Mouse (Mus musculus): ENCODE results near the gene Nol4l.
"Not testable (repeated sequence)": the region's sequence is repeated elsewhere in the genome, so short reads cannot be mapped to it uniquely, and the experiment has no call there.

The Nol4l gene

DNA sequence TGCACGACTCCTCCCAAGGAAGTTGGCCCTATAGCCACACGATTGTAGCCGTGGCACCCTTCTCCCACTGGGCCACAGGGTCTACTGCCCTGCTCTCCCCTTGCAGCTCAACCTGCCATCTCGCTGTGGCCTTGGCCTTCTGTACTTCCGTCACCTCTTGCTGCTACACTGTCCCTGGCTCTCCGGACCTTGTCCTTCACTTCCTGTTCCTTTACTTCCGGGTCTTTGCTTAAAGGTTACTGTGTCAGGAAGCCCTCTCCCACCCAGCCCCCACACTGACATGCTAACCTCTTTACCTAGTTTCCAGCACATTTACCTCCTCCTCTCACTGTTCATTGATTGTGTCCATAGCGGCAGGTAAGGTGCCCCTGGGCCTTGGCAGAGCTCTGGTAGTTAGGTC lies 105.2 kb downstream of the Nol4l start:
- in situ Hi-C loops (cut with MboI, MseI): no loop called here

DNA sequence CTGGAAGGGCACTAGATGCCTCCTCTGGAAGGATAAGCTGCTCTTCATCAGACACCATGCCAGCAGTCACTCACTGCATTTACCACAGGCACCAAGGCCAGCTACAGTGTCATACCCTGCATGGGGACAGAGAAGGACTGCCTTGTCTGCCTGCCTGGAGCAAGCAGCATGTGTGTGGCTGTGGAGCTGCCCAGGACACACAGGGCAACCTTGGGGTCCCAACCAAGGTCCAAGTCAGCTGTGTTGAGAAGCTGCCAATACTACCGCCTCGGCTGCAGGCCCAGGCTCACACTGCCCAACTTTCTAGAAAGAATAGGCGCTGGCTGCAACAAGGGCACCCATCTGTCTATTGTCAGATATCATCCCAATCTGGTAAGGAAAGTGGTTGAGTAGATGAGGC lies 106.7 kb downstream of the Nol4l start:
- in situ Hi-C loops (cut with MboI, MseI): no loop called here

GRCm38 (mm10) chr2:153422051-153422450 lies 107.7 kb downstream of the Nol4l start:
- in situ Hi-C loops (cut with MboI, MseI): no loop called here

DNA sequence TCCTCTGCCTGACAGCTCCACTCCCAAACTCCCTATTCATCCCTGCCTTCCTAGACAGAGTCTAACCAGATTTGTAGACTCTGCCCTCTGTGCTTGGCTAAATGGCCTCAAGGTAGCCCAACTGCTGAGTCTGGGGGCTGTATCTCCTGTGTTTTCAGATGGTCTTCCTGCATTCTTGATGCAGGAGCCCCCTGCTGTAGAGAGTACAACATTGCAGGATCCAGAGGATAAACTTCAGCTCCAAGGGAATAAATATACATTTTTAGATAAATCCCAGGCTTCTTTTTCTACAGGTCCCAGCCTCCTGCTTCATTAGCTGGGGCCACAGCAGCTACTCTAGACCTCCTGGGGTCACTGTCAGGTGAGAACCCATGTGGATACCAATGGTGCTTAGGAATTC lies 108.5 kb downstream of the Nol4l start:
- in situ Hi-C loops (cut with MboI, MseI): no loop called here

- in situ Hi-C loops (cut with MboI, MseI): loop anchor here in 1 of 2 experiments (5.0 kb wide), 3 partner anchors 44 to 276 kb away; no protein-coding TSS in a partner anchor
Measured at GRCm38 (mm10) chr2:153418381-153418780, 111.4 kb downstream of the Nol4l start.

DNA sequence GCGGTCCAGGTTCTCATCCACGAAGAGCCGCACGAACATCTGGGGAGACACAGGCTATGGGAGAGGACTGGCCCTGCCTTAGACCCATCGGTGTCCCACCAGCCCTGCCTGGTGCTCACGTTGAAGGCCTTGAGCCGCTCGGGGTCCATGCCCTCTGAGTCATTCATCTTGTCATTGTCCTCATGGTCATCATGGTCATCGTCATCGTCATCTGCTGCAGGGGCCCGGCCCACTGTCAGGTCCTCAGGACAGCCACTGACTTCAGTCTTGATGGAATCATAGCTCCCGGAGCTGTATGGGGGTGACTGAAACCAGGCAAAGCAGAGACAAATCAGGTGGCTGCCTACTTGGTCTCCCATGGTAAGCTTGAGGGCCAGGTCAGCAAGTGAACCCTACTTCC lies 111.9 kb downstream of the Nol4l start:
- in situ Hi-C loops (cut with MboI, MseI): loop anchor here in 1 of 2 experiments (5.0 kb wide), 3 partner anchors 44 to 276 kb away; no protein-coding TSS in a partner anchor

DNA sequence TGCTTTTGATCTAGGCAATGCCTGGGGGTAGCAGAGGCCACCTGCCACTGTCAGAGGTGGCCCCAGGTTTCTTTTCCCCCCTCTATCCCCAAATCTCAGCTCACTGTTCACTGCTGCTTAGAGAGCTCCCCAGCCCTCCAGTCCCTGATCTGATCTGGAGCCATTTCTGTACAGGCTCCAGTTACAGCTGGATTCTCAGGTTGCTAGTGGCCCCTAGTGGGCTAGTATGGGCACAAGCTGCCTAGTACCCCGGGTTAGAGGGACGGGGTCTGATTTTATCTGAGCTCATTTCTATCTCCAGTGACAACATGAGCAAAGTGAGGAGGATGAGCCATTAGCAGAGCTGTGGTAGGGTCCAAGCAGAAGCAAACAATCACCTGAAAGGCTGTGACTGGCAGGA lies 115.2 kb downstream of the Nol4l start:
- in situ Hi-C loops (cut with MboI, MseI): loop anchor here in 1 of 2 experiments (5.0 kb wide), 3 partner anchors 48 to 272 kb away; no protein-coding TSS in a partner anchor

- in situ Hi-C loops (cut with MboI, MseI): no loop called here
Measured at GRCm38 (mm10) chr2:153412563-153412962, 117.2 kb downstream of the Nol4l start.

DNA sequence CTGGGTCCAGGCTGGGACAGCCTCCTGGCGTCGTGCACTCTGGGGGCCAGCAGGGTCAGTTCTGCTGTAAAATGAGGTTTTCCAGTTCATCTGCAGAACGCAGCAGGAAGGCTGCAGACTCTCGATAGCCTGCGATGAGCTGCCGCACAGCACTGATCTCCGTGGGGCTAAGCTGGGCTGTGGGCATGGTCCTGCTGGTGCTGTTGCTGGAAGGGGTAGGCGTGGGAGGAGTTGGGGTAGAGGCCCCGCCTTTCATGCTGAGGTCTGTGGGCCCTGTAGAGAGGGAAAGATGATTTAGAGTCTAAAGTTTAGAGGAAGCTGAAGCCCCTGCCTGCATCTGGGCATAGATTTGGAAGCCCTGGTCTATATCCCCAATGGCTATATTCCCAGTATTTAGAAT lies 118.2 kb downstream of the Nol4l start:
- in situ Hi-C loops (cut with MboI, MseI): no loop called here

DNA sequence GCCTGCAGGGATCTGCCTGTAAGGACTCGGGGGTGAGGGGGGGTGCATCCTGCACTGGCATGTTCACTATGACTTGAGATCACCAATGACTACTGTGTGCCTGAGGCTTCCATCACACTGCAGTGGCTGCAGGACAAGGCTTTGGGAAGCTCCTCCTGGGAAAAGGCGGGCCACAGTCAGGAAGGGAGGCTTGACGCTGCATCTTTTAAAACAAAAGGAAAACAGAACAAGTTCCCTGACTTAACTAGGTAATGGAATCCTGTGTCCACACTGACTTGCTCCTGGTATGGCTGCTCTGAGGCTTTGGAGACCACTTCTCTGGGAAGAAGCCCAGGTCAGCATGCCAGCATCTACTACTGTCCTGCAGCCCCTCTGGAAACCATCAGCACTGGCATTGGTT lies 120.8 kb downstream of the Nol4l start:
- in situ Hi-C loops (cut with MboI, MseI): loop anchor here in 1 of 2 experiments (10.0 kb wide), 1 partner anchor 56 kb away; no protein-coding TSS in a partner anchor

DNA sequence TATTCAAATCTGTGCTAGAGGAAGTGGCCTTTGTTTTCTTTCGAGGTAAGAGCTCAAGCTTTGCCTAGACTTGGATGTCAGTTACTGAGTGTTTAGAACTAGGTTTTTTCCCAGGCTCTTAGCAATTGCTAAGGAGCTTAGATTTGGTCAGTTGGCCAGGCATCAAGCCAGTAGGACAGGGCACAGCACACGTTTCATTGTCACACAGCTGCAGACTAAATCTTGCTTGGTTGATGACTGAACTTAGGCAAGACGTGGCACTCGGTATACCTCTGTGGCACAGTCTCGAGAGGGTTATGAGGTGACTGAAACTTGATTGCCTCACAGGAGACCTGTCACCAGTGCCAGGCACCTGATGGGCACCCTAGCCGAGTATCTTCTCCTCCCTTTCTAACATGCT lies 122.9 kb downstream of the Nol4l start:
- in situ Hi-C loops (cut with MboI, MseI): loop anchor here in 1 of 2 experiments (10.0 kb wide), 1 partner anchor 58 kb away; no protein-coding TSS in a partner anchor

- in situ Hi-C loops (cut with MboI, MseI): loop anchor here in 1 of 2 experiments (10.0 kb wide), 1 partner anchor 60 kb away; no protein-coding TSS in a partner anchor
Measured at GRCm38 (mm10) chr2:153404882-153405281, 124.9 kb downstream of the Nol4l start.

DNA sequence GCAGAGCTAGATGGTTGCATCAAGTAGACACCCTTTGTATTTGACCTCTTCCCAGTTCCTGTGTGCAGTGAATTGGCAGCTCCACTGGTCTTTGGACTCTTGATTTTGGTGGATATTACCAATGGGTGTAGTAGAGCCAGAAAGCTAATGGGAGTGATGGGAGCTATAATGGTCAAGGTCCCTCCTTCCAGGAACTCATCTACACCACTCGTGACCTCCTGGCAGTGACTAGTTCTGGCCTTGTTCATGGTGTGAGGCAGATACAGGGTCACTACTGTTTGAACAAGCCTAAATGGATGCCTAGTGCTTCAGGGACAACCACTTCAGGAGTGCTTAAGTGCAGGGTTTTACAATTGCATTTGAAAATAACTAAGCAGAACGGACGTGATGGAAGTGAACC lies 125.7 kb downstream of the Nol4l start:
- in situ Hi-C loops (cut with MboI, MseI): loop anchor here in 1 of 2 experiments (10.0 kb wide), 1 partner anchor 61 kb away; no protein-coding TSS in a partner anchor

- in situ Hi-C loops (cut with MboI, MseI): loop anchor here (10.0 kb wide), 2 partner anchors 504 to 514 kb away; no protein-coding TSS in a partner anchor
Measured at GRCm38 (mm10) chr2:153399166-153399565, 130.6 kb downstream of the Nol4l start.

GRCm38 (mm10) chr2:153397790-153398515 lies 131.8 kb downstream of the Nol4l start:
- in situ Hi-C loops (cut with MboI, MseI): loop anchor here (10.0 kb wide), 2 partner anchors 503 to 513 kb away; no protein-coding TSS in a partner anchor

- in situ Hi-C loops (cut with MboI, MseI): loop anchor here (10.0 kb wide), 2 partner anchors 498 to 508 kb away; no protein-coding TSS in a partner anchor
Measured at GRCm38 (mm10) chr2:153393045-153393444, 136.7 kb downstream of the Nol4l start.

DNA sequence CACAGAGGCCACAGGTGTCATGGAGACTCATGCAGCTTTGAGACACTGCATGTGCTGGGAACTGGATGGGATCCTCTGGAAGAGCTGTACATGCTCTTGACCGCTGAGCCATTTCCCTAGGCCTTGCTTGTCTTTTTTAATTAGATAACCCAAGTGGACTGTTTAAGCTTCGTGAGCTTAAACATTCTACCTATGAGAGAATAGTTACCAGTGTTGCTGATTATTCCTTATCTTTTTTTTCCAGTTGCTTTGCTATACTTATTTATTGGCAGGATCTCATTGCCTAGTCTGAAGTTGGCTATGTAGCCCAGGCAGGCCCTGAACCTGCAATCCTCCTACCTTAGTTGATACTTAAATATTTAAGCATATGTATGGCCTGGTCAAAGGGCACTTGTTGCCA lies 139.9 kb downstream of the Nol4l start:
- in situ Hi-C loops (cut with MboI, MseI): loop anchor here (10.0 kb wide), 2 partner anchors 495 to 505 kb away; no protein-coding TSS in a partner anchor

DNA sequence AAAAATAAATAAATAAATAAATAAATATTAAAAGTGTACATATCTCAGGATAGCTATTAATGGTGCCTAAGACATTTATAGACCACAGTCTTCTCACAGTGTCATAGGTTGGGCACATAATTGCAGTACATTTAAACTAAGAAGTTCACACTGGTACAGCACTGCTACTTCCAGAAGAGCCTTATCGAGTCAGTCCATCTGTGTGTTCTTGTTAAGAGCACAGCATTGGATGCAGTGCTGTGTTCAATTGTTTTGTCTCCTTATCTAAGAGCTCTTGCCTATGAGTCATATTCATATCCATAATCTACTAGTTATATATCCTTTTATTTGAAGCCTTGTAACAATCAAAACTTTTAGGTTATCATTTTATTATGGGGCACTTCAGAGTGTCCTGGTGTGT lies 149.3 kb downstream of the Nol4l start:
- in situ Hi-C loops (cut with MboI, MseI): no loop called here

DNA sequence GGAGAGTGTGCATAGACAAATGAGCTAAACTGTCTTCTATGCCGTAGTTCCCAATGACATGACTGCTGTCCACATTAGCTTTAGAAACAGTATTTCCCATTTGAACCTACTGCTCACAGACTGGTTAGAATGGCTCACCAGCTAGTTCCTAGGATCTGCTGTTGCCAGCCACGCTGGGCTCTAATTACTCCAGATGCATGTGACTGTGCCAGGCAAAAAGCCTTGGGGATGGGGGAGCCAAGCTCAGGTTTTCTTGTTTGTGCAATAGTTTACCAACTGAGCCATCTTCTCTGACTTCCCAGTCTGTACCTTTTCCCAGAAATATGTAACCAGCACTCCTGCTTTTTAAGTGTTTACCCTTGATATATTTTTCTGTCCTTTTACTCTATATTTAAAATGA lies 154.4 kb downstream of the Nol4l start:
- in situ Hi-C loops (cut with MboI, MseI): no loop called here

DNA sequence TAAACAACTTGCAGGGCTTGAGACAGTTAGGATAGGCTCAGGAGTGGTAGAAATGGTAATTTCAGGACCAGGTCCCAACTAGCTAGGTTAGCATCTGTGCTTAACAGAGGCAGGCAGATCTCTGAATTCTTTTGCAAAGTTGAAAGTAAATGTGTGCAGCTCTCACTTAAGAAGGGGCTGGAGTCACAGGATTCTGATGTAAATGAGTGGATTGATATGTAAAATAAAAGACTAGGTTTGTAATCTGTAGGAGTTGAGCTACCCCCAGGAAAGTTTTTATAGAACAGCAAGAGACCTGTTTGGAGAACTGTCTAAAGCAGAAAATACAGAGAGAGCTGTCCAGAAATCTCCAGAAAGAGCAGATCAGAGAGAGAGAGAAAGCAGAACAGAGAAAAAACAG lies 158.9 kb downstream of the Nol4l start:
- in situ Hi-C loops (cut with MboI, MseI): no loop called here

GRCm38 (mm10) chr2:153364531-153364930 lies 165.2 kb downstream of the Nol4l start:
- in situ Hi-C loops (cut with MboI, MseI): not testable (repeated sequence)

DNA sequence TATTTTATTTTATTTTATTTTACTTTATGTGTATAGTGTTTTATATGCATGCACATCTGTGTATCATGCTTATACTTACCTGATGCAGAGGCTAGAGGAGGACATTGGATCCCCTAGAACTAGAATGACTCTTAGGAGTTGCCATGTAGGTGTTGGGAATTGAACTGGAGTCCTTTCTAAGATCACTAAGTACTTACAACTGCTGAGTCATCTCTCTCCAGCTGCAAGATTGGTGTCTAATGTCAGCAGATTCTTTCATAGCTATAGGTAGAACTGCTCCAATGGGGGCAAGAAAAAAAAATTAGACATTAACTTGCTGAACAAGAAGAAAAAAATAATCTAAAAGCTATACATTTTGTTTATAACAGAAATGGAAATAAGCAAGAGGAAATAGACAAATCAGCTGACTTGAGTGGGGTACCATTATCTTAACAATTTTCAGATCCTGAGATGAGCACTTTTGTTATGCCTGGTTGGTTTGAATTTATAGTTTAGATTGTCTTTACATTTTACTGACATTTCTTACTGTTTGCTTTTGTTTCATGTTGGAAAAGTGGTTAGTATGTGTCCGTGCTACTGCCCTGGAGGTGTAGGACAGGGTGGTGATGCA lies 168.6 kb downstream of the Nol4l start:
- in situ Hi-C loops (cut with MboI, MseI): no loop called here

All from T-helper 17 cell (primary cell).